Mouse (Mus musculus) neural tube, embryonic 11.5 days (tissue): ENCODE results near the gene Lsm10. TPM values are rescaled to one million over a fixed set of nuclear protein-coding genes. Genes with fewer than 3 reads are reported as not detected.
A peak's percentile ranks its signal among the peaks of the same experiment; 100 is the strongest.

Source experiments
- ATAC-seq: fragments of 200-750 bp; cut with Nextera tagmentation; 2 replicates; pipeline ENCODE4 v1.8.0; 2017; ENCODE audit warnings: moderate number of reproducible peaks, mild to moderate bottlenecking, moderate TSS enrichment, moderate library complexity; ENCODE audit not compliant: insufficient read depth, low FRiP score, low TSS enrichment
- DNase-seq: peaks from one replicate; pipeline ENCODE4 v3.0.0-alpha.2; 2015; ENCODE audit warnings: low spot score
- H3K27ac ChIP-seq: fragments of 300-500 bp; sonication (generic); 2 replicates; pipeline ENCODE4 v1.5.1; 2014; ENCODE audit warnings: low read depth, mild to moderate bottlenecking, low read length
- H3K27me3 ChIP-seq: fragments of 300-500 bp; sonication (generic); 2 replicates; pipeline ENCODE4 v1.6.1; 2014; ENCODE audit warnings: mild to moderate bottlenecking, low read length, mixed read lengths; ENCODE audit not compliant: control insufficient read depth, insufficient read depth
- H3K36me3 ChIP-seq: fragments of 300-500 bp; sonication (generic); 2 replicates; pipeline ENCODE4 v1.6.1; 2014; ENCODE audit warnings: mild to moderate bottlenecking, low read length, moderate library complexity, mixed read lengths; ENCODE audit not compliant: control insufficient read depth, insufficient read depth
- H3K4me1 ChIP-seq: fragments of 300-500 bp; sonication (generic); 2 replicates; pipeline ENCODE4 v1.6.1; 2014; ENCODE audit warnings: low read length, mixed read lengths; ENCODE audit not compliant: control insufficient read depth, insufficient read depth
- H3K4me2 ChIP-seq: fragments of 300-500 bp; sonication (generic); 2 replicates; pipeline ENCODE4 v1.6.1; 2014; ENCODE audit warnings: low read depth, mild to moderate bottlenecking, moderate library complexity
- H3K4me3 ChIP-seq: fragments of 300-500 bp; sonication (generic); 2 replicates; pipeline ENCODE4 v1.5.1; 2014; ENCODE audit warnings: low read depth, low read length
- H3K9ac ChIP-seq: fragments of 300-500 bp; sonication (generic); 2 replicates; pipeline ENCODE4 v1.6.1; 2014; ENCODE audit warnings: mild to moderate bottlenecking, low read length
- H3K9me3 ChIP-seq: fragments of 300-500 bp; sonication (generic); 2 replicates; pipeline ENCODE4 v1.6.1; 2016; ENCODE audit warnings: low read length; ENCODE audit not compliant: control insufficient read depth
- WGBS: fragments of 180-500 bp; shearing (Covaris S2); extraction: QIAGEN DNeasy Blood & Tissue Kit; methylation state at CpG from one replicate; pipeline ENCODE4 v1.1.7; 2014; 5-methylcytosine and 5-hydroxymethylcytosine counted together
- polyA plus RNA-seq: library from polyadenylated mRNA; unstranded; fragments of >200 nt; fragmentation: Nextera tagmentation; extraction: Ambion mirVana; gene quantifications from 2 replicates; pipeline ENCODE4 v1.2.1, GENCODE M21; 2014

Gene Lsm10
- polyA plus RNA-seq, 1 experiment from 2014 or later: 42.6 TPM

DNA sequence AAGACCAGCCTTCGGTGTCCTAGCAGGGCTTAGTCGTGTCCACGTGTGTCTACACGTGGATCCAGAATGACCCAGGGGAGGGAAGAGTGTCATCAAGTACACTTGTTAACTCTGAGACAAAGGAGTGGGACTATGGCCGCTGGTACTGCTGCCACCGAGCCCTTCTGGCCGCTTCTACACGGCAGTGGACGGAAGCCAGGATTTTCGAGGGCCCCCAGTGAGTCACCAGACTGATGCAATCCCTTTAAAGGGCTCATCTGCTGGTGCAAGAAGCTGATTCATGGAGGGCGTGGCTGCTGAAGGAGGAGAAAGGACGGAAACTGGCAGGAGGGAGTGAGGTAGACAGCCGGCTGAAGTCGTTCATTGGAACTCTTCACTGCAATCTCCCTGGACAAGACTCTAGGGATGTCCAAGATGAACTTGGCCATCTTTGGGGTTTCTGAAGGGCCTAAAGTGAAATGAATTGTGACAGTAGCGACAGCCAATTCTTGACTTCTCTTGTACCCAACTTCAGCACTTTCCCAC lies 6.7 kb downstream of the Lsm10 start:
- H3K4me1 ChIP-seq: peaks cover 20% of the 10 kb centered on the region
- no peaks in the 10 kb centered on the region for H3K27me3 ChIP-seq
- peak; percentile 35; the same call in 1 of the 2 replicates for ATAC-seq

DNA sequence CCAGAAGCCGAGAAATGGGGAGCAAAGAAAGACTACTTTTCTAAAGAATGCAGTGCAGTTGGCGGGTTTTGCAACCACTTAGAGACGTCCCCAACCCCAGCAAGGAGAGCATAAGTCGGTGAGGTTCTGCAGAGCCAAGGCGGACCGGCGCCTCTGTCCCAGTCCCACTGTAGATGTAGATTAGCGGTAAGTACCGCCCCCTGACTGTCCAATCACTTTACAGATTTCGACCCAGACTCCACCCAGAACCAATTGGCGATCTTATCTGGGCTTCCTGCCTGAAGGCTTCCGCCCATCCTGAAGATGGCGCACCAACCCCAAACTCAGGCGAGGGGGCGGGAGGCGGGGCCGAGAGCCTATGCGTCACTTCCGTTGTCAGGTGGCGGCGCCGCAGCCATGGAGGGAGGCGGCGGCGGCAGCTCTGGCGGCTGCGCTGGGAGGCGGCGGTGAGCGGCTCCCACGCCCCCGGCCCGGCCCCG lies 7.2 kb downstream of the Lsm10 start, which contains the start of gene Stk40:
TSS of gene Stk40 (plus strand) at position 368 of the 479 bp plus-strand sequence.
- H3K27me3 ChIP-seq: no peaks in the 10 kb centered on the region

More for the DNA sequence above, 6.7 kb downstream of the Lsm10 start:
- WGBS: 1% methylated on average over 15 of the region's 15 CpGs
- DNase-seq: peak; percentile 63
- H3K4me2 ChIP-seq: peak overlapping the region; percentile 97
- H3K36me3 ChIP-seq: no peaks in the 10 kb centered on the region
- peak overlapping the region; percentile 63 for H3K27ac ChIP-seq
- H3K9ac ChIP-seq: peak overlapping the region; percentile 66
- peak overlapping the region; percentile 95 for H3K4me3 ChIP-seq
- no peaks in the 10 kb centered on the region for H3K9me3 ChIP-seq

DNA sequence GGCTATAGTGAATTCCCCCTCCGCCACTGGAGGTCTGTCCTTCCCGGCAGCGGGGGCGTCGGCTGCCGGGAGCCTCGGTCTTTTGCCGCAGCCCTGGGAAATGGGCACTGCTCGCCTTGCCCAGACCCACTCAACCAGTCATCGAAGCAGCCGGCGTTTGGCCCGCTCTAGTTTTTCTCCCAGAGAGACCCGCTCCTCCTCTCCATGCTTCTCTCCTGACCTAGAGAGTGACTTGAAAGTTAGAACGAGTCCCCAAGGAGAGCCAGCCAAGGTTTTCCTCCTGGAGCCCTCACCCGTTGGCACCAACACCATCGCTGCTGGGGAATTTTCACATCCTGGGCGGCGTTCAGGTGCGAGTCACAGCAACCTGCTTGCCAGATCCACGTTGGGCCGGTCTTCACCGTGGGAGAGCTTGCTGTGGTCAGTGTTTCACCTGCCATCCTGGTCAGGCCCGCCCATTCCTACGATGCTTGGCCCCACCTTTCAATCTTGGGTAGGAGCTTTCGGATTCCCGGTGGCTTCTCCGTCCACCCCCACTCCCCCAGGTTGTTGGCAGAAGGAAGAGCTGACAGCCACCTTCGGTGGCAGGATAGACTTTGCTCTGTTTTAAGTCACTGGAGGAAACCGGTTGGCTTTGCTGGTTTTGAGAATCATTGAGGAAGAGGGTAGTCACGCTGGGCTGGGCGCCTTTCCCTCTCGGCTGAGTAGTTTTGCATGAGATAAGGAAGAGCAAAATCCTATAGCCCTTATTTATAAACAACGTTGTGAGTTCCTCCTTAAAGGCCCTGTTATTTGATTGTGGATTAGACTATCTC lies 8.0 kb downstream of the Lsm10 start:
- 3% methylated on average over 34 of the region's 34 CpGs for WGBS
- peak overlapping the region; percentile 85 for H3K9ac ChIP-seq
- no peaks in the 10 kb centered on the region for H3K9me3 ChIP-seq
- no peak; the same call in 1 of the 2 replicates for ATAC-seq
- DNase-seq: peak; percentile 28
- H3K36me3 ChIP-seq: no peaks in the 10 kb centered on the region
- H3K4me2 ChIP-seq: peak overlapping the region; percentile 97
- H3K27me3 ChIP-seq: no peaks in the 10 kb centered on the region
- H3K4me1 ChIP-seq: peaks cover 20% of the 10 kb centered on the region
- H3K4me3 ChIP-seq: peak overlapping the region; percentile 95
- 0 out of 2 replicates have a peak overlapping the region, but pooled peaks have one; percentile 46 for H3K27ac ChIP-seq

More for the DNA sequence above, 7.2 kb downstream of the Lsm10 start, which contains the start of gene Stk40:
- peaks cover 20% of the 10 kb centered on the region for H3K4me1 ChIP-seq
- under 1% methylated on average over 34 of the region's 34 CpGs for WGBS
- H3K4me3 ChIP-seq: peak within 1 kb of the TSS; percentile 95
- H3K9ac ChIP-seq: peak within 1 kb of the TSS; percentile 85
- peak; percentile 97 for ATAC-seq
- H3K9me3 ChIP-seq: no peaks in the 10 kb centered on the region
- DNase-seq: peak; percentile 98
- H3K4me2 ChIP-seq: peak within 1 kb of the TSS; percentile 97
- H3K27ac ChIP-seq: peak within 1 kb of the TSS; percentile 63
- no peaks in the 10 kb centered on the region for H3K36me3 ChIP-seq

DNA sequence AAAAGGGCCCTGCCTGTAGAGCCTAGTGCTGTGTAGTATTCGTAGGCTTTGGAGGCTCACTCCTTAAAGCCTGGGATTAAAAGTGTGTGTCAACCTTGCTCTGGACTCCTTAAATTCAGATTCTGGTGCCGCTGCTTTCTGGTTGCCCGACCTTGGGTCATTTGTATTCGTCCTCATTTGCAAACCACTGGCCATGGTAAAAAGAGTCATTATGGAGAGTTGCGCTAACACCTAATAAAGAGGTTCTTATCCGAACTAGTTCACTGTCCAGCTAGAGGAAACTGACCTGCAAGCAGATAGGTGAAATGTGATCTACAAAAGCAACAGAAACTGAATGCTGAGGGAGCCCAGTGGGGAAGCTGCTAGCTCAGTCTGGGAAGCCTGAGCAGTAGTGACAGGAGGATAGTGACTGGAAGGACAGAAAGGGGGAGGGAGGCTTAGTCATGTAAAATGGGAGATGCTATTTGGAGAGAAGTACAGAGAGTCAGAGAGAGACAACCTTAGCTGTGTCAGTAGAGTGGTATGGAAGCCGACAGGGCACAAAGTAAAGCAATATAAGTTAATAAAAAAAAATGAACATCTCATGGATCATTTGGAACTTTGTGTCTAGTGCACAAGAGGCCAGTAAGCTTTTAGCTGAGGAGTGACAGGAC lies 8.8 kb downstream of the Lsm10 start:
- WGBS: 63% methylated on average over 7 of the region's 7 CpGs
- no peaks in the 10 kb centered on the region for H3K27me3 ChIP-seq
- no peak overlapping the region for H3K27ac ChIP-seq
- H3K4me3 ChIP-seq: no peak overlapping the region; the same call in 1 of the 2 replicates
- no peaks in the 10 kb centered on the region for H3K9me3 ChIP-seq
- H3K4me2 ChIP-seq: peak overlapping the region; percentile 97
- no peaks in the 10 kb centered on the region for H3K36me3 ChIP-seq
- H3K9ac ChIP-seq: no peak overlapping the region
- DNase-seq: no peak
- ATAC-seq: no peak
- peaks cover 26% of the 10 kb centered on the region for H3K4me1 ChIP-seq

DNA sequence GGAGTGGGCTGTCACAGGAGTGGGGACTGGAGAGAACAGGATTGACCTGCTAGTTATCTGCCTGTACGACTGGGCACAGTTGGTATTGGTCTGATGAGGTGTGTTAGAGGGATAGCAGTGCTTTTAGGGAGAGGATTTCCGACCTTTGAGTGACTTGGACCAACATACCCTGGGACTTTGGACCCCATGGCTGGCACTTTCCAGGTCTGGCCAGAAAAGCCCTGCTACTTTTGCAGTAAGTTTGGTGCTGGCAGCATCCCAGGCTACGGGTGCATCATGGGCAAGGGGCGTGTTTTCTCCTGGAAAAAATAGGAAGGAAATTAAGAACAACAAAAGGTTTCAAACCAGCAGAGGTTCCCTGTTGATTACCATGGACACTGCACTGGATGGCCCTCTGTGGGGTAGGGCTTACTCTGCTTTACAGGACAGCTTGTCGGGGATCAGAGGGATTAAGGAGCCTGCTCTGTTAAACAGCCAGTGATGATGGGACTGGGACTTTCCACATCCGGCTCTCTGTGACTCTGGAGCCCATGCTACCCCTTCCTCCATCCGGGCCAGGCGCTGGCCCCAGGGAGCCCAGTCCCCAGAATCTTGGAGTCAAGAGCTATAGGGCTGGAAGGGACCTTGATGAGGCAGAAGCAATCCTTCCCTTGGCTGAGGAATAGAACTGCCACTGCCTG lies 11.8 kb downstream of the Lsm10 start:
- Histone ChIP-seq H3K9me3 (no peaks in the 10 kb centered on the region), H3K9ac (no peak overlapping the region), H3K27ac (no peak overlapping the region), H3K4me2 (no peak overlapping the region), H3K4me1 (peaks cover 31% of the 10 kb centered on the region), H3K4me3 (no peak overlapping the region), H3K36me3 (no peaks in the 10 kb centered on the region), H3K27me3 (no peaks in the 10 kb centered on the region)
- 70% methylated on average over 8 of the region's 8 CpGs for WGBS
- no peak for DNase-seq
- no peak for ATAC-seq

- no peaks in the 10 kb centered on the region for H3K27me3 ChIP-seq
- no peak for ATAC-seq
- no peaks in the 10 kb centered on the region for H3K9me3 ChIP-seq
- H3K27ac ChIP-seq: 0 out of 2 replicates have a peak overlapping the region, but pooled peaks have one; percentile 24
- H3K36me3 ChIP-seq: no peaks in the 10 kb centered on the region
- WGBS: 82% methylated on average over 10 of the region's 10 CpGs
- H3K4me1 ChIP-seq: peaks cover 25% of the 10 kb centered on the region
- no peak overlapping the region for H3K4me2 ChIP-seq
- no peak for DNase-seq
- no peak overlapping the region for H3K9ac ChIP-seq
- no peak overlapping the region for H3K4me3 ChIP-seq
Measured at GRCm38 (mm10) chr4:126109613-126110373, 13.4 kb downstream of the Lsm10 start.

GRCm38 (mm10) chr4:126110374-126111152 lies 14.1 kb downstream of the Lsm10 start:
- peak overlapping the region; percentile 5; the same call in 1 of the 2 replicates for H3K4me2 ChIP-seq
- H3K9me3 ChIP-seq: no peaks in the 10 kb centered on the region
- H3K9ac ChIP-seq: peak overlapping the region; percentile 37; the same call in 1 of the 2 replicates
- peak overlapping the region; percentile 24; the same call in 1 of the 2 replicates for H3K27ac ChIP-seq
- whole genome bisulfite sequencing: 13% methylated on average over 12 of the region's 12 CpGs
- no peak overlapping the region for H3K4me3 ChIP-seq
- H3K27me3 ChIP-seq: no peaks in the 10 kb centered on the region
- peak; percentile 32 for DNase-seq
- no peaks in the 10 kb centered on the region for H3K36me3 ChIP-seq
- H3K4me1 ChIP-seq: peaks cover 18% of the 10 kb centered on the region
- no peak for ATAC-seq
